Mouse (Mus musculus): ENCODE data around the gene Hip1.

DNA sequence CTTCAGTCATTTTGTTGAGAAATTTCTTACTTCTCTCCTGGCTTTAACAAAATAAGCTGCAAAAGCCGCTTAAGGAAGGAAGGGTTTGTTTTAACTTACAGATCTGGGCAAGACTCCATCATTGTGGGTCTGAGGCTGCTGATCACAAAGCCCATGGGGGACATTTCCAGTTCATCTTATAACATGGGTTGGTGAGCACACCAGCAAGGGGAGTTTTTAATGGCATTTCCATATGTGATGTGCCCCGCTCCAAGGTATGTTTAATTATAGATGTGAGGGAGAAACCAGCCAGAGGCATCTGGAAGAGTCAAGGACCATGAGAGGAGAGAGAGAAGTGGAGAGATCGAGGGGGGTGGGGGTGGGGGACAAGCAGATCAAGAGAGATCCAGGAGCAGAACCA, 12.8 kb upstream of the Hip1 start:
- no peak for TF ChIP-seq TCF12 (IDR thresholded peaks at IDR 0.05; ENCODE audit: low read depth, low read length)
- no peak for TF ChIP-seq CTCF (IDR thresholded peaks at IDR 0.05 in 2 of 3, conservative IDR thresholded peaks at IDR 0.05 in 1 of 3; ENCODE audit: control insufficient read depth in 1 of 3, insufficient read depth in 1 of 3, low read depth in 2 of 3, low read length in 3 of 3, poor library complexity in 1 of 3, severe bottlenecking in 1 of 3)
- no peak for TF ChIP-seq POLR2A (IDR thresholded peaks at IDR 0.05; ENCODE audit: control insufficient read depth in 1 of 2, insufficient read depth in 1 of 2, low read depth in 1 of 2, low read length in 2 of 2, poor library complexity in 1 of 2)
- TF ChIP-seq SIN3A (IDR thresholded peaks at IDR 0.05; ENCODE audit: low read length): no peak
- no peak for TF ChIP-seq ZNF384 (IDR thresholded peaks at IDR 0.05; ENCODE audit: low read depth, low read length)
- TF ChIP-seq EP300 (IDR thresholded peaks at IDR 0.05; ENCODE audit: low read depth in 1 of 2, low read length in 2 of 2): no peak
- TF ChIP-seq RCOR1 (IDR thresholded peaks at IDR 0.05; ENCODE audit: low read depth, low read length): no peak
- TF ChIP-seq ELF1 (IDR thresholded peaks at IDR 0.05; ENCODE audit: low read depth, low read length): no peak

Measured in MEL (cell line).